Mouse (Mus musculus): ENCODE results near the gene Usp44. TPM values are rescaled to one million over a fixed set of nuclear protein-coding genes. Genes with fewer than 3 reads are reported as not detected.

The Usp44 gene
- polyA plus RNA-seq, 1 experiment: 0.55 TPM

- TF ChIP-seq POLR2A (IDR thresholded peaks at IDR 0.05; ENCODE audit: borderline replicate concordance, control insufficient read depth, low read depth, low read length): no peak
- no peak for TF ChIP-seq CTCF (IDR thresholded peaks at IDR 0.05; ENCODE audit: control insufficient read depth, insufficient read depth, low read length)
- no peaks in the 10 kb centered on the region for H3K4me1 ChIP-seq (ENCODE audit: control insufficient read depth, insufficient read depth, low read length)
Observed at GRCm38 (mm10) chr10:93810590-93811185, 20.7 kb upstream of the Usp44 start.

GRCm38 (mm10) chr10:93812098-93812497, 19.3 kb upstream of the Usp44 start:
- Histone ChIP-seq H3K4me3 (replicated peaks; ENCODE audit: control insufficient read depth, low read depth, low read length) (no peak overlapping the region), H3K27ac (ENCODE audit: control insufficient read depth, insufficient read depth, low read depth, low read length, poor library complexity) (no peak overlapping the region), H3K4me1 (ENCODE audit: control insufficient read depth, insufficient read depth, low read length) (no peaks in the 10 kb centered on the region)
- WGBS: 84% methylated on average over 7 of the region's 7 CpGs
- TF ChIP-seq POLR2A (IDR thresholded peaks at IDR 0.05; ENCODE audit: borderline replicate concordance, control insufficient read depth, low read depth, low read length) (no peak), CTCF (IDR thresholded peaks at IDR 0.05; ENCODE audit: control insufficient read depth, insufficient read depth, low read length) (no peak)

More at GRCm38 (mm10) chr10:93810590-93811185, 20.7 kb upstream of the Usp44 start:
- WGBS: 64% methylated on average over 7 of the region's 7 CpGs
- H3K4me3 ChIP-seq (replicated peaks; ENCODE audit: control insufficient read depth, low read depth, low read length): no peak overlapping the region
- H3K27ac ChIP-seq (ENCODE audit: control insufficient read depth, insufficient read depth, low read depth, low read length, poor library complexity): no peak overlapping the region

DNA sequence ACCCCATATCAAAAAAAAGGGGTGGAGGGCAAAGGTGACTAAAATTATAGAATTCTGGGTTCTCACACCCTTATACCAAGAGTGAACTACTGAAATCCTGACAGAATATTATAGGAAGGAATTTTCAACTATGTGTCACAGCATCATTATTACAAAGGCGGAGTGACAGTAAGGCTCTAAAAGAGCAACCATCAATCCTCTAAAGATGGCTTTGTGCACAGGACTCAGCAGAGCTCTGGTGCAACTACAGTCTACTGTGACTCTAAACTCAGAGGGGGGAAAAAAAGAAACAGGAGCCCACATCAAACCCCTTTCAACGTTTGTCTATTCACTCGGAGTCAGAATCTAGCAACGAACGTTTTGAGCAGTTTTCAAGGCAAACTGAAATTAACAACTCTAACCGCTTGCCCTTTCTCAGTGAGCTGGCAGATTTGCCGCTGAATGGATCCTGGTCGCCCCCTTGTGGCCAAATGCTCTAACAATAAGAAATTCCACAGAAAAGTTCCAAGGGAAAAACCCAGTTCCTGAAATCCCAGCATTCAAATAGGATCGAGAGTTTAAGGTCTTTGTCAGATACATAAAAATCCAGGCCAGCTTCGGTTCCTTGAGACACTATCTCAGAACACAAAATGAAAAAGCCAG, 18.5 kb upstream of the Usp44 start:
- Histone ChIP-seq H3K4me1 (ENCODE audit: control insufficient read depth, insufficient read depth, low read length) (no peaks in the 10 kb centered on the region), H3K4me3 (replicated peaks; ENCODE audit: control insufficient read depth, low read depth, low read length) (no peak overlapping the region), H3K27ac (ENCODE audit: control insufficient read depth, insufficient read depth, low read depth, low read length, poor library complexity) (no peak overlapping the region)
- WGBS: 13% methylated on average over 10 of the region's 10 CpGs
- no peak for TF ChIP-seq POLR2A (IDR thresholded peaks at IDR 0.05; ENCODE audit: borderline replicate concordance, control insufficient read depth, low read depth, low read length)
- TF ChIP-seq CTCF (IDR thresholded peaks at IDR 0.05; ENCODE audit: control insufficient read depth, insufficient read depth, low read length): peak; percentile 66

GRCm38 (mm10) chr10:93813755-93814154, 17.6 kb upstream of the Usp44 start:
- Histone ChIP-seq H3K4me3 (replicated peaks; ENCODE audit: control insufficient read depth, low read depth, low read length) (no peak overlapping the region), H3K4me1 (ENCODE audit: control insufficient read depth, insufficient read depth, low read length) (no peaks in the 10 kb centered on the region; the same call in 1 of the 2 replicates), H3K27ac (ENCODE audit: control insufficient read depth, insufficient read depth, low read depth, low read length, poor library complexity) (no peak overlapping the region)
- TF ChIP-seq POLR2A (IDR thresholded peaks at IDR 0.05; ENCODE audit: borderline replicate concordance, control insufficient read depth, low read depth, low read length): no peak
- TF ChIP-seq CTCF (IDR thresholded peaks at IDR 0.05; ENCODE audit: control insufficient read depth, insufficient read depth, low read length): no peak
- WGBS: 73% methylated on average over 10 of the region's 10 CpGs

DNA sequence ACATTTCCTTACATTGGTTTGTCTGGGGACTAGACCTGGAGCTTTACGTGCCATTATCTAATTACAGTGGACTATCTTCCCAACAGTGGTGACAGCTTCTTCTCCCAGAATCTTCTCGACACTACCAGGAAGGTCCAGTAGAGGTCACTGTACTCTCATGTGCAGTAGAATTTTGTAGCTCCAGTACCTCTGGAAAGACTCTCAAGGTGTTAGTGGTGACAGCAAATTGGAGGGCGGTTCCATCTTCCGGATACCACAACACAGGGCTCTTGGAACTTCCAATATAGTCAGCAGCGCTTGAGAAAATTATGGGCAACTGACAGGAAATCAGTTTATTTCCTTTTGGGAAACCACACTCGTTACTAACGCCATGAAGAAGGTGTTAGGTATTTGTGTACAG, 12.7 kb upstream of the Usp44 start:
- Histone ChIP-seq H3K4me3 (replicated peaks; ENCODE audit: control insufficient read depth, low read depth, low read length) (no peak overlapping the region), H3K4me1 (ENCODE audit: control insufficient read depth, insufficient read depth, low read length) (no peaks in the 10 kb centered on the region; the same call in 1 of the 2 replicates), H3K27ac (ENCODE audit: control insufficient read depth, insufficient read depth, low read depth, low read length, poor library complexity) (no peak overlapping the region)
- WGBS: 9% methylated on average over 7 of the region's 7 CpGs
- TF ChIP-seq POLR2A (IDR thresholded peaks at IDR 0.05; ENCODE audit: borderline replicate concordance, control insufficient read depth, low read depth, low read length) (no peak), CTCF (IDR thresholded peaks at IDR 0.05; ENCODE audit: control insufficient read depth, insufficient read depth, low read length) (peak; percentile 15; the same call in 1 of the 2 replicates)

DNA sequence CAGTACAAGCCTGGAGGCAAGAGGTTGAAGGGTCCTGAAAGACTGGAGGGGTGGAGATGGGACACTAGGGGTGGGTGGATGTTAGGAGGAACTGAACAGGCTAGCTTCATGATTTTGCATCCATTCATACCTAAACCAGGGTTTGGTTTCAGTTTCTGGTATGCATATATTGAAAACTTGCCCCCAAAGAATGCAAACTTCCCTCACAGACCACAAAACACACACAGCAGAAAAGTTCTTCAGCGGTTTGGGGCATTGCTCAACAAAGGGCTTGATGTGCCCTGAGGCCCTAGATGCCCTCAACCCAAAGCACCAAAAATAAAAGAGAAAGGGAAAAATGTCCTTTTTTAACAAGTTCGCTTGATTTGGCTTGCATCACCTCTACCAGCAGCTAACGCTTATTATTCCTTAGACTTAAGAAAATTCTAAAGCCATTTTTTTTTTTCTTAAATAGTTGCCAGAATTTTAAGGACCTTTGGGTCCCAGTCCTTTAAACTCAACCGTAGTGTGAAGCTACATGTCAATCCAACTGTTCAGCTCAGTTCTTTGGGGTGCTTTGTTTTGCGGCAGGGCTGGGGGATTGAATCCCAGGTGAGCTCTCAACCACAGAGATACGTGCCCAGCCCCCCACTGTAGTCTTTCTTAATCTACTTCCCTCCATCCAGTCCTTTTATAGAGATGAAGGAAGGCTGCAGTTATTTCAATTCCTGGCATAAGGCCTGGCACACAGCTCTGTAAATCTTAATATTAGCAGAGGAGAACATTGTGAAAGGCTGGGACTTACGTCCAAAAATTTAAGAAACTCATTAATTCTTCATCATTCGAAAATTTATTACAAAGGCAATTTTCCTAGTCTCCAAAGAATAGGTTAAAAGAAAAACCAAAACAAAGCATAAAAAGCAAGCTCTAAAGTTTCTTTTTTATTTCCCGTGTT, 1.2 kb upstream of the Usp44 start:
- H3K4me1 ChIP-seq (ENCODE audit: control insufficient read depth, insufficient read depth, low read length): peaks cover 1% of the 10 kb centered on the region; the same call in 1 of the 2 replicates
- no peak overlapping the region for H3K27ac ChIP-seq (ENCODE audit: control insufficient read depth, insufficient read depth, low read depth, low read length, poor library complexity)
- TF ChIP-seq POLR2A (IDR thresholded peaks at IDR 0.05; ENCODE audit: borderline replicate concordance, control insufficient read depth, low read depth, low read length): no peak
- TF ChIP-seq CTCF (IDR thresholded peaks at IDR 0.05; ENCODE audit: control insufficient read depth, insufficient read depth, low read length): no peak
- no peak overlapping the region for H3K4me3 ChIP-seq (replicated peaks; ENCODE audit: control insufficient read depth, low read depth, low read length)
- 22% methylated on average over 9 of the region's 9 CpGs for WGBS

DNA sequence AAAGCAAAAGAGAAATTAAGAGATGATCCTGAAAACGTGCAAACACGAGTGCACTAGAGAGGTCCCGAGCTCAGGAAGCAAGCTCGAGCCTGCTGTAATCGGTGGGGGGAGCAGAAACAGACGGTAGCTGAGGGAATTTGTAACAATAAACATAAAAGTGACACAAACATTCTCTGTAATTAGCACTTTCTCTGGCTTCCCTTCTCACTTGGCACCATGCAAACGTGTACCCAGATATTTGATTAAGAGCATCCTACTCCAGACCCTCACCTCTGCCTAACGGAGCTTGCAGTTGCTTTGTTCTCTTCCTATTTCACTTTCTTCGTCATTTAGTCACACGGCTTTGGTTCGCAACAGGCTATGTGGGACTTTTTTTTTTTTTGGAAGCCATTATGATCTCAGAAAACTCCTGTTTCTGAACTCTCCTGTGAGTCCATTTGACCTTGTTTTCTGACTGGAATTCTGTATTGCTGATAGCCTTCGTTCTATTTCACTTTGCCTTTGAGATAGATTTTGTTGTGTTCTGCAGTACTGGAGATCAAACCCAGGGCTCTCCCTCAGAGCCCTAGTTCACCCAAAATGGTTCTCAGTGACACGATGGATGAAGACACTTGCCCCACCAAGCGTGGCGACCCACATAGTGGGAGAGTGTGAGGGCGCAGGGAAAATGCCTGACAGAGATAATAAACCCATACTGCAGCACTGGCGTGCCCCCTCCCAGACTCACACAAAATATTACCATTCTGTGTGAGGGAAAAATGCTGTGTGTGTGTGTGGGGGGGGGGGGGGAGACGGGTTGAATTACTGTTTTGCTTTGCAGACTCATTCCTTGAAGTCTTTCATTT, 597 bp downstream of the Usp44 start:
- peaks cover 1% of the 10 kb centered on the region; the same call in 1 of the 2 replicates for H3K4me1 ChIP-seq (ENCODE audit: control insufficient read depth, insufficient read depth, low read length)
- WGBS: 29% methylated on average over 18 of the region's 18 CpGs
- TF ChIP-seq POLR2A (IDR thresholded peaks at IDR 0.05; ENCODE audit: borderline replicate concordance, control insufficient read depth, low read depth, low read length): no peak
- TF ChIP-seq CTCF (IDR thresholded peaks at IDR 0.05; ENCODE audit: control insufficient read depth, insufficient read depth, low read length): no peak
- no peak overlapping the region for H3K27ac ChIP-seq (ENCODE audit: control insufficient read depth, insufficient read depth, low read depth, low read length, poor library complexity)
- peak overlapping the region; percentile 3 for H3K4me3 ChIP-seq (replicated peaks; ENCODE audit: control insufficient read depth, low read depth, low read length)

Measured in bone marrow, adult 2 months (tissue).